Mouse (Mus musculus): ENCODE measurements at regions not wholly inside any gene's neighbourhood (a gene's known extent, or its start where the extent isn't known, plus 50 kb on each side); places are given as distances from the start of the nearest gene placed in this dataset.
"Not testable (repeated sequence)": the region's sequence is repeated elsewhere in the genome, so short reads cannot be mapped to it uniquely, and the experiment has no call there.

GRCm38 (mm10) chr16:76459521-76459920 lies 85.9 kb upstream of the Nrip1 start:
- in situ Hi-C loops (cut with MboI; ENCODE audit: unreplicated experiment in 2 of 2): no loop called here

GRCm38 (mm10) chr16:76456300-76456599 lies 82.6 kb upstream of the Nrip1 start:
- in situ Hi-C loops (cut with MboI; ENCODE audit: unreplicated experiment in 2 of 2): not testable (repeated sequence)

- in situ Hi-C loops (cut with MboI; ENCODE audit: unreplicated experiment in 2 of 2): no loop called here
Observed at GRCm38 (mm10) chr16:76455499-76456299, 82.1 kb upstream of the Nrip1 start.

DNA sequence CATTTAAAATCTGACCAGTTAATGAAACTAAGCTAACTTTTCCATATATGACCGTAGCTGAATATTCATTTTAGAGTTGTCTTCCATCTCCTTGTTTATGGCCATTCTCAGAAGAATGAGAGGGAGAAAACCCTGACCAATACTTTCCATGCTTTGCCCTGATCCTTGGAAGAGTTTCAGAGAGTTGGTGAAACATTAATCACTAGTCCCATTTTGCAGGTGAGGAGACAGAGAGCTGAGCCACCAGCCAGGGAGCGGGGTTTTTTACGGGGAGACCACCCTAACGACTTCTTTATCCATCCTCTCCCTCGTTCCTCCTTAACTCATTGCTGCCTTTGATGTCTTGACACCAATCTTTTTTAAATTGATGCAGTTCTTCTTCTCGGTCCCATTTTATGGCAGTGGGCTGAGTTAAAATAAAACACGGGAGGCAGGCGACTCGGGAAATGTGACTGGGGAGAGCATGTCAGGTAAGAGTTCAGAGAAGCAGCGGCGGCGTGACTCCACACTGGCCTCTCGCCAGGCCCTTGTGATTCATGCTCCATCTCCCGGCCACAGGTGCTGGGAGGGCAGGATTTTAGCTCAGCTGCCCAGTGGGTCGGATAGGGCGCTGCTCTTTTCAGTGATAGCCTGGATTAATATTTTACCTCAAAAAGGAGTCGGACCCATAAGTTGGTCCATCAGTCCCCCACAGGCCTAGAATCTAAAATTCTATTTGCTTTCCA lies 81.3 kb upstream of the Nrip1 start:
- in situ Hi-C loops (cut with MboI; ENCODE audit: unreplicated experiment in 2 of 2): no loop called here

DNA sequence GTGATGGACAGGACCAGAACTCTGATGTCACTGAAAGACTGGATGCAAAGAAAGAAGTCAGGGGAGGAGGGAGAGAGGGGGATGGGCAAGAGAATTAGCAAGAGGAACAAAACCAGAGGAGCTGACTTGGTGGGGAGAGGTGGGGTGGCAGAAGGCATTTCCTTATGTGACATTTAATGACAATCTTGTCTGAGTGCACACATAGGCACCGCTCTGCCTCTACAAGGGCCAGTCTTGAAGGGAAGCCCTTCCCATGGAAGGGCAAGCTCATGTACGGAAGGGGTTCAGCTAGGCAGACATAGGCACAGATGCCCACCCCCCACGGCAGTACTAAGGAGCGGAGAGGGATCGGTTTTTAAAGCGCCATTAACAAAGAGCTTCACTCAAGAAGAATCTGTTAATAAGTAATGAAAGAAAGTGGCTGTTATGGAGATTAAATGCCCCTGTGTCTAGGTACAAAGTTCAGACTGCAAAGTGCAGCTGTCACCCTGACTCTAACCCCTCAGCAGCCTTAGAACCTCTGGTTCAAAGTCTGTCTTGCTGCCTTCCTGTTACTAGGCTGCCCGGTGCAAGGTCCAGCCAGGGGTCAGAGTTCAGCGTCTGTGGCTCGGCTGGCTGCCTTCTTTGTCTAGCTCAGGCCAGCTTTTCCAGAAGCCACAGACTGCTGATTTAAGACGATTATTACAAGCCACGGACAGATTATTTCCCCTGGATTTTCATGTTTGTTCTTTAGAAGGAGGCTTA lies 80.0 kb upstream of the Nrip1 start:
- in situ Hi-C loops (cut with MboI; ENCODE audit: unreplicated experiment in 2 of 2): no loop called here

DNA sequence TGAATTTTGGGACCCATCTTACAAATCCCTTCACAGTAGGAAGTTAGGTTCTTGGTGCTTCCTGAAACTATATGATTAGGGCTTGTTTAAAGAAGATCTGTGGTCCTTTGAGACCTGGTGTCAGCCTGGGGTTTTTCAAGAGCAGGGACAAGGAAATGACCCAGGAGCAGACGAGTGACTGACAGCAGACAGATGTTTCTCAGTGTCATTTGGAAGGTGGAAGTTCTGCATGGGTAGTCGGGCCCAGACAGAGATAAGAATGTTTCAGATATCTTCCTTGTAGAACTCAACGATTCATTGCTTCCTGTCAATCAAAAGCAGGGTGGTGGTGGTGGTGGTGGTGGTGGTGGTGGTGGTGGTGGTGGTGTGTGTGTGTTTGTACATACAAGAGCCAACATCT lies 75.1 kb upstream of the Nrip1 start:
- in situ Hi-C loops (cut with MboI; ENCODE audit: unreplicated experiment in 2 of 2): no loop called here

DNA sequence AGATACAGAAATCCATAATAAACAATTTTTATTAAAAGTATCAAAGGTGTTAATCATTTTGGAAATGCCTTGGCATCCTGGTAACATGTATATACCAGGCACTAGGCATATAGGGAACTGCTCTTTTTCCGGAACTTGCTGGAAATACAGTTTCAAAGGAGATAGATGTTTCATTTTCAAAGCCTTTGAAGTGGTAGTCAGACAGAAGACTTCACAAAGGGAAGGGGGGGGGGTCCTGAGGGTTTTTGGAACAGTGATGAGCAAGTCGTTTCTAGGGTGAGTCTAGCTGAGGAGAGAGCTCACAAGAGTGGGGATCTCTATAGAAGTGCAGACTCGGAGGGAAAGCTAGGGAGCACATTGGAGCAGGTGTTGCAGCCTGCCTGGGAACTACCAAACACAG lies 73.4 kb upstream of the Nrip1 start:
- in situ Hi-C loops (cut with MboI; ENCODE audit: unreplicated experiment in 2 of 2): no loop called here

DNA sequence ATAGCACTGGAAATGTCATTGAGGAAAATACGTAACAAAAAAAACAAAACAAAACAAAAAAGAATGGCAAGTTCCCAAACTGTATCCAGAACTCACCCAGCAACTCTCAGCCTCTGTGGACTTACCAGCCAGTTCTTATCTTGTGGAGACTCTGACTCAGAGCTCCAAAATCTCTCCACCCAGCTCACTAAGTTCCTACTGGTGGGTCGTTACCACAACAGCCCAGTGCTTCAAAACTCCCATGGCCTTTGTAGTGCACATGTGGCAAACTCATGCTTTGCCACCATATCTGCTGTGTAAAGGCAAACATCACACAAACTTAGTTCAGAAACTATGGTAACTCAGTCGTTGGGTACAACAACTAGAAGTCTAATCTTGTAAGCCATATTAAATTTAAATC lies 71.0 kb upstream of the Nrip1 start:
- in situ Hi-C loops (cut with MboI; ENCODE audit: unreplicated experiment in 2 of 2): no loop called here

GRCm38 (mm10) chr16:76442635-76443034 lies 69.0 kb upstream of the Nrip1 start:
- in situ Hi-C loops (cut with MboI; ENCODE audit: unreplicated experiment in 2 of 2): no loop called here

GRCm38 (mm10) chr16:76441803-76442448 lies 68.3 kb upstream of the Nrip1 start:
- in situ Hi-C loops (cut with MboI; ENCODE audit: unreplicated experiment in 2 of 2): no loop called here

DNA sequence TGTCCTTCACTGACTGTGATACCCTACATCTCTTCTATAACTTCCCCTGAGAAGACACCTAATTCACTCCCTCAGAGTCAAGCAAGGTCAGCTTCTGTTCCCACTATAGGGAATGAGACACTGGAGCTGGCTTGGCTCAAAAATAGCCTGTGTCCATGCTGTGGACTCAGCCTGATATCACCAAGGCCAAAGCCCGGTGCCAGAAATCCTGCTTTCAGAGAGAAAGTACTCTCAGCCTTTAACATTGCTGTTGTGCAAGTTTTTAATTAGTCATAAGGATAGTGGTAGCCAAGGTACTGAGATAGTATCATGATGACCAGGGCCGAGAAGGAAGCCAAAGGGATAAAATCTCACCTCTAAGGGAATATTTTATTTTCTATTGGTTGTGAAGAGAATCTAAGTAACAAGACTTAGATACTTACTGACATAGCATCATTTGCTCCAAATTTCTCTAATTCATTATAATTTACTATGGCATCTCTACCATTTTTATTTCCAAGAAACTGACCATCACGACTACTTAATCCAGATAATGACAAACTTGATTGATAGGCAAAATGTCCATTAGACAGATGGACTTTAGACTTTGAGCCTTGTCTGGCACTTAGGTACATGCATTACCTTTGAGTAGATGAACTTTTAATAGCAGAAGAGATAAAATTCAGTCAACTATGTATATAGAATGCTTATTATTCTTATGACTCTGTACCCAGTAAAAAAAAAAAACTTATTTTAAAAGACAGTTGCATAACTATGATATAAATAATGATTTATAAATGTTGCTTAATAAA lies 64.7 kb upstream of the Nrip1 start:
- in situ Hi-C loops (cut with MboI; ENCODE audit: unreplicated experiment in 2 of 2): no loop called here

- in situ Hi-C loops (cut with MboI; ENCODE audit: unreplicated experiment in 2 of 2): no loop called here
Observed at GRCm38 (mm10) chr16:76436290-76436689, 62.7 kb upstream of the Nrip1 start.

- in situ Hi-C loops (cut with MboI; ENCODE audit: unreplicated experiment in 2 of 2): no loop called here
Observed at GRCm38 (mm10) chr16:76433076-76433825, 59.6 kb upstream of the Nrip1 start.

- in situ Hi-C loops (cut with MboI; ENCODE audit: unreplicated experiment in 2 of 2): no loop called here
Observed at GRCm38 (mm10) chr16:76432304-76432703, 58.7 kb upstream of the Nrip1 start.

DNA sequence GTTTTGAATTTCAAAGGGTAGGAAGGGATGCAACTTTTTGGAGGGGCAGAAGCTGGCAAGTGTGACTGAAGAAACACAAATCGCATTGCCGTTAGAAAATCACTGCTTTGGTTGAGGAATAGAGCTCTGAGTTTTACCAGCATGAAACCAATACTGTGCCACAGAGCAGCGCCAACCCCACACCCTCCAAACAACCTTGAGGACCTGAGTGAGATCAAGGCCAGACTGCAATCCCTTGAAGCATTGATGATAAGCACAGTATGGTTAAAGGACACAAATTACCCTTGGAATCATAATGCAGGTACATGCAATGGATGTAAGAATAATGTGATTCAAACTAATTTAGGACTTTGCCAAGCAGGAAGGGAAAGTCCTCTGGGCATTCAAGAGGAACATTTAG lies 55.5 kb upstream of the Nrip1 start:
- in situ Hi-C loops (cut with MboI; ENCODE audit: unreplicated experiment in 2 of 2): no loop called here

DNA sequence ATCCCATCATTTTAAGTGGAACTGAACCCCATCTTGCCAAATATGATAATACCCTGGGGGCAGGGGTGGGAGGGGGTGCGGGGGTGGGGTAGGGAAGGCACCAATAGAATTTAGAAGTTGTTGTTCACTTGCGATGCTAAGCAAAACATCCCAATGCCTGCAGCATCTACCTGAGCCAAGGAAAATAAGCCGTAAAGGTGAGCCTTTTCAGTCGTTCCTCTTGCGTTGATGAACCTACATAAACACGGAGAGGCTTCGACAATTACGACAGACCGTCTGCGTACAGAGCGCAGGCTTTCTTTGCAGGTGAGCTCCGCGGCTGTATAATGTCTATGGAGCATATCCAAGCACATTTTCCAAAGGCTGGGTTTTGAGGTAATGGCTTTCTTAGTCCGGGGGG lies 50.3 kb upstream of the Nrip1 start:
- in situ Hi-C loops (cut with MboI; ENCODE audit: unreplicated experiment in 2 of 2): no loop called here
